8 mouse cellular contexts compared by ENCODE assay signal in the genomic region with DNA sequence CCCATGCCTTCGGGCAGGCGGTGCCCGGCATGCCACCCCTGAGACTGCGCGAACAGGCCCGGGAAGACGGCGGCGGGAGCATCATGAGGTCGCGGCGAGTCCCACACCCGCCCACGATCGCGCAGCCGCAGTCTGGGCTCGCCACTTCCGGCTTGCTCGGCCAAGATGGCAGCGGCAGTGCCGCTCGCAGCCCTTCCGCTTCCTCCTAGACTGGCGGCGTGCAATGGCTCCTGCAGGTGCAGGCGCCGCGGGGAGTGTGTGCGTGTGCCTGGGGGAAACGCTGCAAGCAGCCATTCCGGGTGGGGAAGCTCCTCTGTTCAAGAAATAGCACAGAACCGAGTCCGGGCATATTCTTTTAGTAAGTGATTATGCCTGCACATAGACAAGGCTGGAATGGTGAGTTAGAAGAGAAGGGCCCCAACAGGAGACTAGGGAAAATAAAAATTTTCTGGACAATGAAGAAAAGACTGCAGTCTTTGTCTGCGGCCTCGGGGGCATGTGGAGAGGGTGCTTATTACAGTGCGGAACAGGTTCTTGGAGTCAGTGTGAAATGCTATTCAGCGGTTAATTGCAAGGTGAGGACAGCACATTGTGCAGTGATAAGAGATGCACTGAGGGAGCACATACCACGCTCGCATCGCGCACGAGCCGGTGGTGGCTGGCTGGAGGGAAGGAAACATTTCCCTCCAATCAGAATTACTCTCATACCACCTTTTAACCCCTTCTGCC.
DNase-seq lines count a peak whose midpoint lies in the region; ATAC-seq and TF ChIP-seq lines count a peak whose summit lies in the region.

No protein-coding gene starts in this region.

- peaks cover 12 to 23% of the 10 kb centered on the region in 2 experiments for H3K4me1 ChIP-seq in heart, embryonic 14.5 days (ENCODE audit: control insufficient read depth in 2 of 2, insufficient read depth in 2 of 2, low read length in 2 of 2)
- H3K4me1 ChIP-seq in liver, embryonic 11.5 days (replicated peaks; ENCODE audit: control insufficient read depth, insufficient read depth, low read length), result peaks cover 2% of the 10 kb centered on the region; the same call in 1 of the 2 replicates

- peak; percentile 98 for TF ChIP-seq POLR2A in myocyte (IDR thresholded peaks at IDR 0.05; ENCODE audit: insufficient read length, low read depth)

- H3K36me3 ChIP-seq in heart, embryonic 14.5 days (ENCODE audit: control insufficient read depth, insufficient read depth, low read length), result no peaks in the 10 kb centered on the region
- H3K36me3 ChIP-seq in liver, embryonic 11.5 days (ENCODE audit: control insufficient read depth, insufficient read depth, low read length), result no peaks in the 10 kb centered on the region
- no peaks in the 10 kb centered on the region for H3K36me3 ChIP-seq in myocyte (ENCODE audit: control insufficient read depth, insufficient read depth)

- under 1% methylated on average over 44 of the region's 44 CpGs for WGBS in heart, embryonic 14.5 days
- 2% methylated on average over 44 of the region's 44 CpGs for WGBS in liver, embryonic 11.5 days

- H3K79me2 ChIP-seq in myocyte (ENCODE audit: control insufficient read depth, insufficient read depth), result peaks cover 20% of the 10 kb centered on the region

- peak overlapping the region; percentile 93 for H3K9ac ChIP-seq in heart, embryonic 14.5 days (ENCODE audit: low read length)
- peak overlapping the region; percentile 87 for H3K9ac ChIP-seq in liver, embryonic 11.5 days (ENCODE audit: low read depth, low read length)

- DNase-seq in CD4-positive, CD25-positive, alpha-beta regulatory T cell, adult 2 months (ENCODE audit: low read depth, low spot score), result peak; percentile 96
- DNase-seq in c-Kit-negative CD71-positive TER-119-positive erythroid progenitor cells, embryonic 14.5 days (ENCODE audit: low read depth, low spot score), result peak; percentile 82
- DNase-seq in fibroblast of lung, adult 2 months (ENCODE audit: low read depth), result peak; percentile 74
- peak; percentile 94 for DNase-seq in kidney, postnatal 10 days
- DNase-seq in liver, embryonic 11.5 days (ENCODE audit: low spot score), result peak; percentile 88
- peak; percentile 91 to 97 for DNase-seq in spleen, postnatal 4 days (ENCODE audit: low spot score in 2 of 2)

- H3K9me3 ChIP-seq in heart, embryonic 14.5 days (ENCODE audit: control insufficient read depth, low read length), result no peaks in the 10 kb centered on the region
- no peaks in the 10 kb centered on the region for H3K9me3 ChIP-seq in liver, embryonic 11.5 days (ENCODE audit: control insufficient read depth, low read length)

- no peaks in the 10 kb centered on the region for H3K27me3 ChIP-seq in heart, embryonic 14.5 days (ENCODE audit: control insufficient read depth, insufficient read depth, low read length)
- H3K27me3 ChIP-seq in liver, embryonic 11.5 days (replicated peaks; ENCODE audit: control insufficient read depth, insufficient read depth, low read length), result no peaks in the 10 kb centered on the region
- H3K27me3 ChIP-seq in myocyte (ENCODE audit: control insufficient read depth, insufficient read depth, insufficient read length), result no peaks in the 10 kb centered on the region

- peak overlapping the region; percentile 94 to 95 for H3K27ac ChIP-seq in heart, embryonic 14.5 days (replicated peaks in 1 of 2; ENCODE audit: control insufficient read depth in 1 of 2, insufficient read depth in 1 of 2, low read depth in 2 of 2, low read length in 2 of 2)
- peak overlapping the region; percentile 77 for H3K27ac ChIP-seq in liver, embryonic 11.5 days (ENCODE audit: low read depth, low read length)

- H3ac ChIP-seq in myocyte (ENCODE audit: control insufficient read depth, insufficient read length), result peak overlapping the region; percentile 15

- peak; percentile 84 for ATAC-seq in heart, embryonic 14.5 days (ENCODE audit: insufficient number of reproducible peaks, insufficient read depth, low FRiP score, low read depth)
- peak; percentile 90 for ATAC-seq in liver, embryonic 11.5 days (replicated peaks; ENCODE audit: low FRiP score)

- H3K4me2 ChIP-seq in heart, embryonic 14.5 days (ENCODE audit: low read length), result peak overlapping the region; percentile 95
- peak overlapping the region; percentile 84 for H3K4me2 ChIP-seq in liver, embryonic 11.5 days
- peak overlapping the region; percentile 91 for H3K4me2 ChIP-seq in myocyte (ENCODE audit: low read depth)

- peak overlapping the region; percentile 75 to 81 for H3K4me3 ChIP-seq in heart, embryonic 14.5 days (ENCODE audit: control insufficient read depth in 1 of 2, insufficient read depth in 1 of 2, low read depth in 1 of 2, low read length in 2 of 2)
- peak overlapping the region; percentile 73 for H3K4me3 ChIP-seq in liver, embryonic 11.5 days (ENCODE audit: low read depth, low read length)
- H3K4me3 ChIP-seq in myocyte, result peak overlapping the region; percentile 94

TF ChIP-seq in myocyte, 11 proteins besides CTCF, POLR2A, EP300 and RAD21:
- TF ChIP-seq MYOD1 (IDR thresholded peaks at IDR 0.05; ENCODE audit: control insufficient read depth in 1 of 3, insufficient read length in 2 of 3, low read depth in 2 of 3), result peak in 1 of 3 experiments; percentile 28
- no peak for TF ChIP-seq TCF3 (IDR thresholded peaks at IDR 0.05; ENCODE audit: insufficient read length, low read depth)
- peak; percentile 11 for TF ChIP-seq REST (IDR thresholded peaks at IDR 0.05; ENCODE audit: insufficient read depth, insufficient read length)
- TF ChIP-seq POLR2AphosphoS2 (IDR thresholded peaks at IDR 0.05; ENCODE audit: insufficient read length, low read depth), result peak; percentile 95
- TF ChIP-seq MYOG (IDR thresholded peaks at IDR 0.05; ENCODE audit: control insufficient read depth in 1 of 3, insufficient read depth in 1 of 3, insufficient read length in 2 of 3, low read depth in 2 of 3), result peak in 2 of 3 experiments; percentile 31 to 53
- TF ChIP-seq CEBPB (IDR thresholded peaks at IDR 0.05; ENCODE audit: insufficient read depth, poor library complexity, severe bottlenecking), result no peak
- no peak for TF ChIP-seq MAX (IDR thresholded peaks at IDR 0.05; ENCODE audit: low read depth)

Comparison
In these comparisons a context has a peak if more than half of its experiments do, and no peak if none do; other contexts are left out.
1. Peak in every context shown above with its lines: DNase-seq, ATAC-seq, H3K4me3 ChIP-seq and H3K27ac ChIP-seq.